Mouse (Mus musculus): Measurements from ENCODE around the gene Ppp2r5a. TPM values are rescaled to one million over a fixed set of nuclear protein-coding genes. Genes with fewer than 3 reads are reported as not detected.
A peak's percentile ranks its signal among the peaks of the same experiment; 100 is the strongest.
"Not testable (repeated sequence)": the region's sequence is repeated elsewhere in the genome, so short reads cannot be mapped to it uniquely, and the experiment has no call there.

The Ppp2r5a gene
- polyA plus RNA-seq, 1 experiment from 2014 or later = 29.6 TPM

- WGBS = 22% methylated on average over 7 of the region's 7 CpGs
- no peak for ATAC-seq (ENCODE audit: insufficient read depth, low FRiP score, low read depth)
- Histone ChIP-seq H3K27me3 (replicated peaks) (no peaks in the 10 kb centered on the region), H3K4me3 (replicated peaks) (no peak overlapping the region), H3K4me2 (peak overlapping the region; percentile 9; the same call in 1 of the 2 replicates), H3K4me1 (peaks cover 7% of the 10 kb centered on the region; the same call in 1 of the 2 replicates), H3K9ac (no peak overlapping the region), H3K9me3 (no peaks in the 10 kb centered on the region), H3K36me3 (no peaks in the 10 kb centered on the region), H3K27ac (no peak overlapping the region)
Measured at GRCm38 (mm10) chr1:191432531-191432930, 29.5 kb upstream of the Ppp2r5a start.

GRCm38 (mm10) chr1:191432023-191432422 lies 29.0 kb upstream of the Ppp2r5a start:
- H3K4me3 ChIP-seq (replicated peaks) = no peak overlapping the region
- H3K9ac ChIP-seq = no peak overlapping the region
- no peaks in the 10 kb centered on the region for H3K27me3 ChIP-seq (replicated peaks)
- H3K4me1 ChIP-seq = peaks cover 7% of the 10 kb centered on the region; the same call in 1 of the 2 replicates
- H3K36me3 ChIP-seq = no peaks in the 10 kb centered on the region
- no peak for ATAC-seq (ENCODE audit: insufficient read depth, low FRiP score, low read depth)
- peak overlapping the region; percentile 9; the same call in 1 of the 2 replicates for H3K4me2 ChIP-seq
- WGBS = 60% methylated on average over 15 of the region's 15 CpGs
- H3K27ac ChIP-seq = no peak overlapping the region
- H3K9me3 ChIP-seq = no peaks in the 10 kb centered on the region

GRCm38 (mm10) chr1:191430121-191430520 lies 27.0 kb upstream of the Ppp2r5a start:
- whole genome bisulfite sequencing = 66% methylated on average over 7 of the region's 7 CpGs
- no peaks in the 10 kb centered on the region for H3K27me3 ChIP-seq (replicated peaks)
- no peaks in the 10 kb centered on the region for H3K36me3 ChIP-seq

GRCm38 (mm10) chr1:191425884-191426283 lies 22.8 kb upstream of the Ppp2r5a start:
- WGBS = 63% methylated on average over 7 of the region's 7 CpGs
- H3K27me3 ChIP-seq (replicated peaks) = no peaks in the 10 kb centered on the region
- 0 out of 2 replicates have a peak, but pooled peaks cover 2% of the 10 kb centered on the region for H3K4me1 ChIP-seq
- H3K36me3 ChIP-seq = no peaks in the 10 kb centered on the region
- no peak overlapping the region for H3K4me3 ChIP-seq (replicated peaks)
- no peak for ATAC-seq (ENCODE audit: insufficient read depth, low FRiP score, low read depth)
- H3K27ac ChIP-seq = no peak overlapping the region
- no peak overlapping the region for H3K4me2 ChIP-seq
- no peaks in the 10 kb centered on the region for H3K9me3 ChIP-seq
- no peak overlapping the region for H3K9ac ChIP-seq

More at GRCm38 (mm10) chr1:191430121-191430520, 27.0 kb upstream of the Ppp2r5a start:
- Histone ChIP-seq H3K4me1 (peaks cover 7% of the 10 kb centered on the region; the same call in 1 of the 2 replicates), H3K4me2 (no peak overlapping the region), H3K9ac (no peak overlapping the region), H3K9me3 (no peaks in the 10 kb centered on the region), H3K27ac (no peak overlapping the region), H3K4me3 (replicated peaks) (no peak overlapping the region)
- no peak for ATAC-seq (ENCODE audit: insufficient read depth, low FRiP score, low read depth)

- Histone ChIP-seq H3K9ac (no peak overlapping the region), H3K4me3 (replicated peaks) (no peak overlapping the region), H3K4me1 (peaks cover 8% of the 10 kb centered on the region; the same call in 1 of the 2 replicates), H3K4me2 (no peak overlapping the region), H3K36me3 (no peaks in the 10 kb centered on the region), H3K27me3 (replicated peaks) (no peaks in the 10 kb centered on the region), H3K9me3 (no peaks in the 10 kb centered on the region), H3K27ac (no peak overlapping the region)
- WGBS = 78% methylated on average over 2 of the region's 2 CpGs
- ATAC-seq (ENCODE audit: insufficient read depth, low FRiP score, low read depth) = peak; percentile 36; the same call in 1 of the 2 replicates
Measured at GRCm38 (mm10) chr1:191423201-191423600, 20.1 kb upstream of the Ppp2r5a start.

- H3K27me3 ChIP-seq (replicated peaks); H3K9me3 ChIP-seq; H3K4me1 ChIP-seq; H3K27ac ChIP-seq; ATAC-seq (ENCODE audit: insufficient read depth, low FRiP score, low read depth); H3K4me2 ChIP-seq; H3K4me3 ChIP-seq (replicated peaks); H3K36me3 ChIP-seq; H3K9ac ChIP-seq: not testable (repeated sequence)
- WGBS = 63% methylated on average over 3 of the region's 3 CpGs
Measured at GRCm38 (mm10) chr1:191422714-191423113, 19.6 kb upstream of the Ppp2r5a start.

GRCm38 (mm10) chr1:191422164-191422563 lies 19.1 kb upstream of the Ppp2r5a start:
- H3K9ac ChIP-seq = no peak overlapping the region
- WGBS = 67% methylated on average over 4 of the region's 4 CpGs
- H3K4me3 ChIP-seq (replicated peaks) = no peak overlapping the region
- H3K4me2 ChIP-seq = no peak overlapping the region
- no peaks in the 10 kb centered on the region for H3K27me3 ChIP-seq (replicated peaks)
- no peaks in the 10 kb centered on the region for H3K36me3 ChIP-seq
- H3K4me1 ChIP-seq = peaks cover 8% of the 10 kb centered on the region; the same call in 1 of the 2 replicates
- no peak overlapping the region for H3K27ac ChIP-seq
- H3K9me3 ChIP-seq = no peaks in the 10 kb centered on the region
- no peak for ATAC-seq (ENCODE audit: insufficient read depth, low FRiP score, low read depth)

GRCm38 (mm10) chr1:191421426-191421999 lies 18.4 kb upstream of the Ppp2r5a start:
- Histone ChIP-seq H3K27me3 (replicated peaks) (no peaks in the 10 kb centered on the region), H3K4me2 (no peak overlapping the region), H3K4me1 (peaks cover 8% of the 10 kb centered on the region; the same call in 1 of the 2 replicates), H3K36me3 (no peaks in the 10 kb centered on the region), H3K4me3 (replicated peaks) (no peak overlapping the region), H3K9ac (no peak overlapping the region), H3K27ac (no peak overlapping the region), H3K9me3 (no peaks in the 10 kb centered on the region)
- ATAC-seq (ENCODE audit: insufficient read depth, low FRiP score, low read depth) = no peak
- WGBS = 47% methylated on average over 1 of the region's 1 CpGs

- H3K4me1 ChIP-seq = peaks cover 8% of the 10 kb centered on the region; the same call in 1 of the 2 replicates
- H3K36me3 ChIP-seq = no peaks in the 10 kb centered on the region
- no peak overlapping the region for H3K4me2 ChIP-seq
- peak overlapping the region; percentile 49 for H3K27ac ChIP-seq
- ATAC-seq (ENCODE audit: insufficient read depth, low FRiP score, low read depth) = no peak
- H3K9ac ChIP-seq = no peak overlapping the region
- WGBS = 28% methylated on average over 6 of the region's 6 CpGs
- H3K4me3 ChIP-seq (replicated peaks) = no peak overlapping the region
- H3K9me3 ChIP-seq = no peaks in the 10 kb centered on the region
- no peaks in the 10 kb centered on the region for H3K27me3 ChIP-seq (replicated peaks)
Measured at GRCm38 (mm10) chr1:191420930-191421404, 17.9 kb upstream of the Ppp2r5a start.

- 20% methylated on average over 8 of the region's 8 CpGs for WGBS
- peaks cover 8% of the 10 kb centered on the region; the same call in 1 of the 2 replicates for H3K4me1 ChIP-seq
- no peaks in the 10 kb centered on the region for H3K36me3 ChIP-seq
- H3K27me3 ChIP-seq (replicated peaks) = no peaks in the 10 kb centered on the region
- no peak overlapping the region for H3K4me3 ChIP-seq (replicated peaks)
- H3K27ac ChIP-seq = peak overlapping the region; percentile 49
- H3K9ac ChIP-seq = no peak overlapping the region
- ATAC-seq (ENCODE audit: insufficient read depth, low FRiP score, low read depth) = no peak
- no peaks in the 10 kb centered on the region for H3K9me3 ChIP-seq
- no peak overlapping the region for H3K4me2 ChIP-seq
Measured at GRCm38 (mm10) chr1:191419991-191420751, 17.1 kb upstream of the Ppp2r5a start.

GRCm38 (mm10) chr1:191419421-191419820 lies 16.3 kb upstream of the Ppp2r5a start:
- Histone ChIP-seq H3K4me1 (peaks cover 8% of the 10 kb centered on the region; the same call in 1 of the 2 replicates), H3K9me3 (no peaks in the 10 kb centered on the region), H3K9ac (no peak overlapping the region), H3K4me3 (replicated peaks) (no peak overlapping the region), H3K36me3 (no peaks in the 10 kb centered on the region), H3K4me2 (no peak overlapping the region), H3K27ac (no peak overlapping the region), H3K27me3 (replicated peaks) (no peaks in the 10 kb centered on the region)
- WGBS = 54% methylated on average over 6 of the region's 6 CpGs
- no peak for ATAC-seq (ENCODE audit: insufficient read depth, low FRiP score, low read depth)

GRCm38 (mm10) chr1:191418936-191419335 lies 15.9 kb upstream of the Ppp2r5a start:
- WGBS = 73% methylated on average over 4 of the region's 4 CpGs
- no peaks in the 10 kb centered on the region for H3K36me3 ChIP-seq
- no peak overlapping the region for H3K9ac ChIP-seq
- H3K27ac ChIP-seq = no peak overlapping the region
- no peak for ATAC-seq (ENCODE audit: insufficient read depth, low FRiP score, low read depth)
- H3K4me1 ChIP-seq = peaks cover 8% of the 10 kb centered on the region; the same call in 1 of the 2 replicates
- H3K27me3 ChIP-seq (replicated peaks) = no peaks in the 10 kb centered on the region
- H3K4me3 ChIP-seq (replicated peaks) = no peak overlapping the region
- H3K9me3 ChIP-seq = no peaks in the 10 kb centered on the region
- no peak overlapping the region for H3K4me2 ChIP-seq

Measured in stomach, embryonic 15.5 days (tissue).